Comparison of ENCODE assay signal across 15 mouse cellular contexts in the genomic region with DNA sequence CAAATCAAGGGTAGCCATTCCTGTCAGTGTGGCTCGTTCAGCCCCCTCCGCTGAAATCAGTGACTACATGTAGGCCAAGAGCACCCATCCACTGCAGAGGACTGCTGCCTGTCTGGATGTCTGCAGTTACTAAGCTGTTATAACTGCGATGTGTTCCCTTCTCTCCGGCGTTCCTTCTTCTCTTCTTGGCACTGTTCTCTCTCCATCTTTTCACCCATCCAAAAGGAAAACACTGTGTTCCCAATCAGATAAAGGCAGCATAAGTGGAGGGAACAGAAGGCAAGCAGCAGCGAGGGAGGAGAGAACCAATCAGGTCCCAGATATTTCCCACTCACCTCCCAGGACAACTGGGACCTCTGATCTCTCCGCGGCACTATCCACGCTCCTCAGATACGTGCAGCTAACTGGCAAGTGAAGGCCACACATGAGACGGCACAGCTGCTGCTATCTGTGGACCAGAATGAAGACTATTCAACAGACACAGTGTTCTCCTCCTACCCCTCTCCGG. TPM values are rescaled to one million over a fixed set of nuclear protein-coding genes. Genes with fewer than 3 reads are reported as not detected.
DNase-seq lines count a peak whose midpoint lies in the region; ATAC-seq lines count a peak whose summit lies in the region.
"Had no signal": no experiment of that assay in that cellular context is flagged by ENCODE, and none has a peak within 500 bp of the region (broad histone marks: within the 10 kb centered on the region; RNA-seq: fewer than 3 reads in every experiment).

No protein-coding gene starts in this region.

- ATAC-seq in intestine, embryonic 15.5 days = no peak
- no peak for ATAC-seq in intestine, embryonic 16.5 days
- ATAC-seq in neural tube, embryonic 13.5 days (ENCODE audit: low read depth) = no peak
- ATAC-seq in neural tube, embryonic 15.5 days (ENCODE audit: low FRiP score) = no peak
- peak; percentile 32; the same call in 1 of the 2 replicates for ATAC-seq in forebrain, embryonic 14.5 days
- ATAC-seq: activated CD4-positive, CD25-positive, alpha-beta regulatory T cell, adult 4 months; CD4-positive, CD25-positive, alpha-beta regulatory T cell, adult 4 months had no signal

- no peak overlapping the region for H3K9ac ChIP-seq in intestine, embryonic 15.5 days
- H3K9ac ChIP-seq in intestine, embryonic 16.5 days (ENCODE audit: low read depth, low read length) = no peak overlapping the region
- H3K9ac ChIP-seq in neural tube, embryonic 13.5 days = no peak overlapping the region
- no peak overlapping the region for H3K9ac ChIP-seq in neural tube, embryonic 15.5 days (replicated peaks)
- no peak overlapping the region for H3K9ac ChIP-seq in forebrain, embryonic 14.5 days (ENCODE audit: low read length)
- H3K9ac ChIP-seq: heart, embryonic 15.5 days; liver, embryonic 13.5 days had no signal

- H3K27me3 ChIP-seq in intestine, embryonic 15.5 days (replicated peaks) = no peaks in the 10 kb centered on the region
- no peaks in the 10 kb centered on the region for H3K27me3 ChIP-seq in intestine, embryonic 16.5 days (replicated peaks; ENCODE audit: control insufficient read depth, insufficient read depth, low read length)
- no peaks in the 10 kb centered on the region for H3K27me3 ChIP-seq in neural tube, embryonic 13.5 days
- no peaks in the 10 kb centered on the region for H3K27me3 ChIP-seq in neural tube, embryonic 15.5 days (replicated peaks)
- no peaks in the 10 kb centered on the region for H3K27me3 ChIP-seq in forebrain, embryonic 14.5 days (replicated peaks; ENCODE audit: control insufficient read depth, insufficient read depth, low read length)
- H3K27me3 ChIP-seq: heart, embryonic 15.5 days; liver, embryonic 13.5 days had no signal

- 0 out of 2 replicates have a peak overlapping the region, but pooled peaks have one; percentile 5 for H3K27ac ChIP-seq in intestine, embryonic 15.5 days
- H3K27ac ChIP-seq in intestine, embryonic 16.5 days (ENCODE audit: low read length) = no peak overlapping the region
- 0 out of 2 replicates have a peak overlapping the region, but pooled peaks have one; percentile 14 for H3K27ac ChIP-seq in neural tube, embryonic 13.5 days (replicated peaks)
- no peak overlapping the region for H3K27ac ChIP-seq in neural tube, embryonic 15.5 days (replicated peaks)
- H3K27ac ChIP-seq in forebrain, embryonic 14.5 days (ENCODE audit: low read depth, low read length) = peak overlapping the region; percentile 40; the same call in 1 of the 2 replicates
- H3K27ac ChIP-seq: heart, embryonic 15.5 days; liver, embryonic 13.5 days had no signal

- no peaks in the 10 kb centered on the region for H3K36me3 ChIP-seq in intestine, embryonic 15.5 days
- H3K36me3 ChIP-seq in intestine, embryonic 16.5 days (ENCODE audit: control insufficient read depth, insufficient read depth, low read length) = no peaks in the 10 kb centered on the region
- H3K36me3 ChIP-seq in neural tube, embryonic 13.5 days = no peaks in the 10 kb centered on the region
- H3K36me3 ChIP-seq in neural tube, embryonic 15.5 days = no peaks in the 10 kb centered on the region
- no peaks in the 10 kb centered on the region for H3K36me3 ChIP-seq in forebrain, embryonic 14.5 days (ENCODE audit: control insufficient read depth, insufficient read depth, low read length)
- H3K36me3 ChIP-seq: heart, embryonic 15.5 days; liver, embryonic 13.5 days had no signal

- 83% methylated on average over 12 of the region's 12 CpGs for WGBS in intestine, embryonic 15.5 days
- 80% methylated on average over 12 of the region's 12 CpGs for WGBS in intestine, embryonic 16.5 days
- 78% methylated on average over 12 of the region's 12 CpGs for WGBS in neural tube, embryonic 13.5 days
- WGBS in neural tube, embryonic 15.5 days = 69% methylated on average over 12 of the region's 12 CpGs
- WGBS in forebrain, embryonic 14.5 days = 63% methylated on average over 12 of the region's 12 CpGs

- intact Hi-C loops in left cerebral cortex, postnatal 25 days (cut with DNase I) = no loop called here

- peaks cover 7% of the 10 kb centered on the region; the same call in 1 of the 2 replicates for H3K4me1 ChIP-seq in intestine, embryonic 15.5 days (replicated peaks)
- H3K4me1 ChIP-seq in intestine, embryonic 16.5 days (ENCODE audit: control insufficient read depth, insufficient read depth, low read length) = no peaks in the 10 kb centered on the region
- peaks cover 71% of the 10 kb centered on the region for H3K4me1 ChIP-seq in neural tube, embryonic 13.5 days (replicated peaks)
- peaks cover 31% of the 10 kb centered on the region for H3K4me1 ChIP-seq in neural tube, embryonic 15.5 days
- H3K4me1 ChIP-seq in forebrain, embryonic 14.5 days (ENCODE audit: control insufficient read depth, insufficient read depth, low read length) = peaks cover 37% of the 10 kb centered on the region
- H3K4me1 ChIP-seq: liver, embryonic 13.5 days had no signal

- H3K9me3 ChIP-seq in intestine, embryonic 15.5 days = no peaks in the 10 kb centered on the region
- H3K9me3 ChIP-seq in intestine, embryonic 16.5 days (ENCODE audit: control insufficient read depth, low read length) = no peaks in the 10 kb centered on the region
- no peaks in the 10 kb centered on the region for H3K9me3 ChIP-seq in neural tube, embryonic 13.5 days
- no peaks in the 10 kb centered on the region for H3K9me3 ChIP-seq in neural tube, embryonic 15.5 days (replicated peaks)
- no peaks in the 10 kb centered on the region for H3K9me3 ChIP-seq in forebrain, embryonic 14.5 days (replicated peaks; ENCODE audit: control insufficient read depth, low read length)
- H3K9me3 ChIP-seq: heart, embryonic 15.5 days; liver, embryonic 13.5 days had no signal

- H3K4me2 ChIP-seq in intestine, embryonic 15.5 days (replicated peaks) = no peak overlapping the region
- no peak overlapping the region for H3K4me2 ChIP-seq in intestine, embryonic 16.5 days (ENCODE audit: low read depth, low read length)
- H3K4me2 ChIP-seq in neural tube, embryonic 13.5 days = no peak overlapping the region
- no peak overlapping the region for H3K4me2 ChIP-seq in neural tube, embryonic 15.5 days
- no peak overlapping the region; the same call in 1 of the 2 replicates for H3K4me2 ChIP-seq in forebrain, embryonic 14.5 days (ENCODE audit: low read length)
- H3K4me2 ChIP-seq: heart, embryonic 15.5 days; liver, embryonic 13.5 days had no signal

- no peak overlapping the region for H3K4me3 ChIP-seq in intestine, embryonic 15.5 days (replicated peaks)
- H3K4me3 ChIP-seq in intestine, embryonic 16.5 days (ENCODE audit: low read length) = no peak overlapping the region
- H3K4me3 ChIP-seq in neural tube, embryonic 13.5 days = no peak overlapping the region
- no peak overlapping the region for H3K4me3 ChIP-seq in neural tube, embryonic 15.5 days (replicated peaks)
- H3K4me3 ChIP-seq in forebrain, embryonic 14.5 days (ENCODE audit: low read depth, low read length) = no peak overlapping the region
- H3K4me3 ChIP-seq: heart, embryonic 15.5 days; liver, embryonic 13.5 days had no signal

- peak; percentile 53 for DNase-seq in forebrain, embryonic 14.5 days (ENCODE audit: low spot score)
- DNase-seq in left cerebral cortex, postnatal 25 days (ENCODE audit: low spot score in 2 of 2) = peak; percentile 48 to 64
- DNase-seq in urinary bladder, postnatal 4 days (ENCODE audit: low spot score in 2 of 2) = no peak
- DNase-seq: cerebellum, adult 9-10 months; gastrocnemius, postnatal 25 days; kidney, postnatal 10 days; liver, embryonic 13.5 days; retina, postnatal 1 day had no signal

RNA-seq across cellular contexts. Expression of a gene that starts 56.4 kb away (rescaled TPM):
- polyA plus RNA-seq in intestine, embryonic 15.5 days (2015; fragmentation: Nextera tagmentation; extraction: Ambion mirVana) = 13.0 and 14.4 TPM in 2 replicates
- 10.4 and 11.1 TPM in 2 replicates for polyA plus RNA-seq in intestine, embryonic 16.5 days (2015; fragmentation: Nextera tagmentation; extraction: Ambion mirVana)
- 23.9 and 25.1 TPM in 2 replicates for polyA plus RNA-seq in neural tube, embryonic 13.5 days (2015; fragmentation: Nextera tagmentation; extraction: Ambion mirVana)
- 20.0 and 23.7 TPM in 2 replicates for polyA plus RNA-seq in neural tube, embryonic 15.5 days (2015; fragmentation: Nextera tagmentation; extraction: Ambion mirVana)
- polyA plus RNA-seq in forebrain, embryonic 14.5 days (2014; fragmentation: Nextera tagmentation; extraction: Ambion mirVana) = 19.7 and 26.2 TPM in 2 replicates
- 100 to 1,000 TPM; 478 to 544 TPM for total RNA-seq in left cerebral cortex, postnatal 25 days (2021)

Comparison
In these comparisons a context has a peak if more than half of its experiments do, and no peak if none do; other contexts are left out.
1. H3K27ac ChIP-seq: peak in intestine, embryonic 15.5 days (single experiment), neural tube, embryonic 13.5 days (single experiment) and forebrain, embryonic 14.5 days (single experiment); none in intestine, embryonic 16.5 days (single experiment) and neural tube, embryonic 15.5 days (single experiment).
2. DNase-seq: peak in forebrain, embryonic 14.5 days (single experiment) and left cerebral cortex, postnatal 25 days (2 of 2); none in urinary bladder, postnatal 4 days (0 of 2).